In genomic region chr1:156288556-156289221, GRCm38 (mm10) we compare ENCODE assay signal across 35 mouse cellular contexts. TPM values are rescaled to one million over a fixed set of nuclear protein-coding genes. Genes with fewer than 3 reads are reported as not detected.
"Had no signal": no experiment of that assay in that cellular context is flagged by ENCODE, and none has a peak within 500 bp of the region (broad histone marks: within the 10 kb centered on the region; RNA-seq: fewer than 3 reads in every experiment).

No protein-coding gene starts in this region.

- H3K4me1 ChIP-seq: hindbrain, embryonic 10.5 days; hindbrain, embryonic 12.5 days; intestine, embryonic 15.5 days; kidney, embryonic 15.5 days; limb, embryonic 13.5 days; limb, embryonic 15.5 days had no signal

- H3K4me2 ChIP-seq: heart, embryonic 11.5 days; heart, embryonic 13.5 days; heart, embryonic 15.5 days; hindbrain, embryonic 12.5 days; hindbrain, embryonic 14.5 days; intestine, embryonic 15.5 days; kidney, embryonic 15.5 days; limb, embryonic 13.5 days; limb, embryonic 15.5 days; liver, embryonic 12.5 days had no signal

- H3K27ac ChIP-seq: gastrocnemius, adult 2 months; heart, adult 2 months; heart, embryonic 13.5 days; heart, embryonic 15.5 days; hindbrain, embryonic 10.5 days; hindbrain, embryonic 12.5 days; hindbrain, embryonic 14.5 days; intestine, embryonic 15.5 days; kidney, embryonic 15.5 days; layer of hippocampus, adult 2 months; limb, embryonic 13.5 days; limb, embryonic 15.5 days; liver, embryonic 12.5 days; liver, embryonic 14.5 days had no signal

- H3K4me3 ChIP-seq: gastrocnemius, adult 2 months; heart, adult 2 months; heart, embryonic 13.5 days; heart, embryonic 15.5 days; hindbrain, embryonic 10.5 days; hindbrain, embryonic 12.5 days; intestine, embryonic 15.5 days; kidney, embryonic 15.5 days; layer of hippocampus, adult 2 months; limb, embryonic 13.5 days; limb, embryonic 15.5 days; liver, embryonic 12.5 days had no signal

- H3K36me3 ChIP-seq: heart, embryonic 13.5 days; heart, embryonic 15.5 days; hindbrain, embryonic 10.5 days; hindbrain, embryonic 12.5 days; intestine, embryonic 15.5 days; kidney, embryonic 15.5 days; limb, embryonic 13.5 days; limb, embryonic 15.5 days; liver, embryonic 12.5 days had no signal

- H3K9me3 ChIP-seq: heart, embryonic 13.5 days; heart, embryonic 15.5 days; hindbrain, embryonic 10.5 days; hindbrain, embryonic 12.5 days; intestine, embryonic 15.5 days; kidney, embryonic 15.5 days; limb, embryonic 13.5 days; limb, embryonic 15.5 days; liver, embryonic 12.5 days had no signal

- H3K9ac ChIP-seq: heart, embryonic 13.5 days; heart, embryonic 15.5 days; hindbrain, embryonic 12.5 days; hindbrain, embryonic 14.5 days; intestine, embryonic 15.5 days; kidney, embryonic 15.5 days; limb, embryonic 13.5 days; limb, embryonic 15.5 days; liver, embryonic 12.5 days; liver, embryonic 14.5 days had no signal

- ATAC-seq: hindbrain, embryonic 16.5 days; inflammation-experienced regulatory T-cells, adult 6 months; intestine, embryonic 15.5 days; intestine, postnatal 0 days; liver, embryonic 12.5 days had no signal

- H3K27me3 ChIP-seq: heart, embryonic 13.5 days; heart, embryonic 15.5 days; hindbrain, embryonic 12.5 days; intestine, embryonic 15.5 days; kidney, embryonic 15.5 days; limb, embryonic 13.5 days; limb, embryonic 15.5 days; liver, embryonic 12.5 days had no signal

- DNase-seq: gastrocnemius, adult 2 months; gastrocnemius, postnatal 10 days; gastrocnemius, postnatal 25 days; heart, adult 2 months; heart, postnatal 14 days; heart, postnatal 36 days; kidney, adult 2 months; kidney, adult 9 months; kidney, postnatal 10 days; kidney, postnatal 25 days; kidney, postnatal 4 days; left cerebral cortex, postnatal 4 days; lung, adult 18-20 months had no signal

RNA-seq across cellular contexts. Expression of gene Tdrd5, which starts 14.8 kb away (rescaled TPM):
- total RNA-seq: gastrocnemius, adult 2 months; gastrocnemius, postnatal 10 days; gastrocnemius, postnatal 25 days; granulocyte monocyte progenitor cell, adult 5-6 weeks; heart, adult 2 months; heart, postnatal 36 days; liver, adult 2 months had no signal
- polyA plus RNA-seq: heart, adult 2 months; heart, embryonic 11.5 days; heart, postnatal 0 days; hindbrain, embryonic 10.5 days; inflammation-experienced regulatory T-cells, adult 6 months; limb, embryonic 11.5 days; liver, adult 2 months had no signal

RNA-seq across cellular contexts. Expression of gene Nphs2, which starts 21.8 kb away (rescaled TPM):
- total RNA-seq: gastrocnemius, adult 2 months; gastrocnemius, postnatal 10 days; gastrocnemius, postnatal 25 days; gastrocnemius, postnatal 4 days; granulocyte monocyte progenitor cell, adult 5-6 weeks; heart, adult 2 months; heart, postnatal 36 days; layer of hippocampus, adult 2 months; liver, adult 2 months had no signal
- polyA plus RNA-seq: heart, adult 2 months; heart, embryonic 11.5 days; heart, embryonic 13.5 days; hindbrain, embryonic 10.5 days; inflammation-experienced regulatory T-cells, adult 6 months; intestine, embryonic 15.5 days; limb, embryonic 13.5 days; liver, adult 2 months; liver, embryonic 12.5 days; liver, embryonic 16.5 days had no signal
